Comparison of ENCODE assay signal across 2 mouse cellular contexts in genomic region chr2:71982868-71983597, GRCm38 (mm10).
TF ChIP-seq lines count a peak whose summit lies in the region.

No protein-coding gene starts in this region.

TF ChIP-seq in CH12.LX, 34 proteins besides CTCF, POLR2A, EP300 and RAD21 (continued from another document):
- TF ChIP-seq ZKSCAN1 (IDR thresholded peaks at IDR 0.05; ENCODE audit: borderline replicate concordance, low read depth, low read length) = no peak
- TF ChIP-seq ZNF384 (IDR thresholded peaks at IDR 0.05; ENCODE audit: low read depth, low read length) = no peak
- no peak for TF ChIP-seq SMC3 (IDR thresholded peaks at IDR 0.05; ENCODE audit: low read depth, low read length)
- TF ChIP-seq CHD1 (IDR thresholded peaks at IDR 0.05; ENCODE audit: low read depth, low read length) = no peak
- no peak for TF ChIP-seq MYC (IDR thresholded peaks at IDR 0.05; ENCODE audit: low read depth, low read length)
- TF ChIP-seq USF1 (IDR thresholded peaks at IDR 0.05; ENCODE audit: low read depth, low read length) = no peak

TF ChIP-seq in MEL, 35 proteins besides CTCF, POLR2A, EP300 and RAD21 (continued from another document):
- TF ChIP-seq UBTF (IDR thresholded peaks at IDR 0.05; ENCODE audit: borderline replicate concordance, insufficient read depth, low read depth, low read length) = no peak
TF ChIP-seq in MEL: peak in this region for 0.
